Mouse (Mus musculus) ES-E14 (cell line): ENCODE results near the gene Sept9.

Source experiments
- CHD2 ChIP-seq: IDR thresholded peaks from 2 replicates; pipeline ENCODE4 v1.6.1; 2014; ENCODE audit warnings: mild to moderate bottlenecking, low read depth, low read length, inconsistent platforms
- ZC3H11A ChIP-seq: IDR thresholded peaks from 2 replicates; pipeline ENCODE4 v1.6.1; 2012; ENCODE audit warnings: low read depth, mild to moderate bottlenecking, inconsistent platforms, low read length, borderline replicate concordance
- ZNF384 ChIP-seq: IDR thresholded peaks from 2 replicates; pipeline ENCODE4 v1.6.1; 2012; ENCODE audit warnings: low read depth, low read length, inconsistent platforms

DNA sequence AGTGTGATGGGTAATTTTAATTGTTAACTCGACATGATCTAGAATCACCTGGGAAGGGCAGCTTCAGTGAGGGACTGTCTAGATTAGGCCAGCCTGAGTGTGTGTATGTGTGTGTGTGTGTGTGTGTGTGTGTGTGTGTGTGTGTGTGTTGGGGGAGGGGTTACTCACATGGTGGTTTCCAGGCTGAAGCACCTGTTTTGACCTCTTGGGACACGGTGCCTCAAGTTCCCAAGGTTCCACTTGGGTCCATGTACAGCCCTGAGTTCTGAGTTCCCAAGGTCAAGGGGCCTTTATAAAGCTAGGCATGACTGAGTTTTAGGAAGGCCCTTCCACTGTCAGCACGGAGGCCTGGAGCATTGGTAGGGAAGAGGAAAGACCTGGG lies 55.6 kb downstream of the Sept9 start:
- no peak for TF ChIP-seq CHD2
- TF ChIP-seq ZC3H11A = no peak
- TF ChIP-seq ZNF384 = no peak
